Mouse (Mus musculus): ENCODE measurements around the gene Sh3pxd2a.

GRCm38 (mm10) chr19:47503625-47504024 is 39.4 kb upstream of the Sh3pxd2a start:
- TF ChIP-seq POLR2A (IDR thresholded peaks at IDR 0.05; ENCODE audit: extremely low read depth, insufficient read depth, low read length) (no peak), CTCF (IDR thresholded peaks at IDR 0.05; ENCODE audit: extremely low read depth, insufficient read depth, low read length) (peak; percentile 20; the same call in 1 of the 2 replicates)

Data from cortical plate, adult 2 months (tissue).